Mouse (Mus musculus) kidney, embryonic 14.5 days (tissue): Measurements from ENCODE around the gene Myl12a. TPM values are rescaled to one million over a fixed set of nuclear protein-coding genes. Genes with fewer than 3 reads are reported as not detected.

Source experiments
- ATAC-seq: fragments of 200-750 bp; cut with Nextera tagmentation; 2 replicates; pipeline ENCODE4 v1.8.0; 2017; ENCODE audit warnings: moderate number of reproducible peaks, mild to moderate bottlenecking, moderate TSS enrichment, moderate library complexity; ENCODE audit not compliant: low FRiP score, low TSS enrichment
- H3K27ac ChIP-seq: fragments of 300-500 bp; sonication (generic); 2 replicates; pipeline ENCODE4 v1.5.1; 2014; ENCODE audit warnings: low read depth, mild to moderate bottlenecking, low read length, moderate library complexity, mixed read lengths
- H3K27me3 ChIP-seq: fragments of 300-500 bp; sonication (generic); 2 replicates; pipeline ENCODE4 v1.6.1; 2014; ENCODE audit warnings: mild to moderate bottlenecking, low read length; ENCODE audit not compliant: control insufficient read depth, insufficient read depth
- H3K36me3 ChIP-seq: fragments of 300-500 bp; sonication (generic); 2 replicates; pipeline ENCODE4 v1.6.1; 2014; ENCODE audit warnings: low read length, mixed read lengths; ENCODE audit not compliant: control insufficient read depth, insufficient read depth
- H3K4me1 ChIP-seq: fragments of 300-500 bp; sonication (generic); 2 replicates; pipeline ENCODE4 v1.6.1; 2014; ENCODE audit warnings: low read length, mixed read lengths; ENCODE audit not compliant: control insufficient read depth, insufficient read depth
- H3K4me2 ChIP-seq: fragments of 300-500 bp; sonication (generic); replicated peaks from 2 replicates; pipeline ENCODE4 v1.6.1; 2014; ENCODE audit warnings: low read depth, mild to moderate bottlenecking, low read length
- H3K4me3 ChIP-seq: fragments of 300-500 bp; sonication (generic); 2 replicates; pipeline ENCODE4 v1.5.1; 2014; ENCODE audit warnings: mild to moderate bottlenecking, low read length
- H3K9ac ChIP-seq: fragments of 300-500 bp; sonication (generic); 2 replicates; pipeline ENCODE4 v1.6.1; 2014; ENCODE audit warnings: low read depth, mild to moderate bottlenecking, low read length, moderate library complexity
- H3K9me3 ChIP-seq: fragments of 300-500 bp; sonication (generic); 2 replicates; pipeline ENCODE4 v1.6.1; 2016; ENCODE audit warnings: low read length; ENCODE audit not compliant: control insufficient read depth
- WGBS: fragments of 180-500 bp; shearing (Covaris S2); extraction: QIAGEN DNeasy Blood & Tissue Kit; methylation state at CpG from one replicate; pipeline ENCODE4 v1.1.7; 2014; 5-methylcytosine and 5-hydroxymethylcytosine counted together
- polyA plus RNA-seq: library from polyadenylated mRNA; unstranded; fragments of >200 nt; fragmentation: Nextera tagmentation; extraction: Ambion mirVana; gene quantifications from 2 replicates; pipeline ENCODE4 v1.2.1, GENCODE M21; 2014

The Myl12a gene
- polyA plus RNA-seq, 1 experiment from 2014 or later, result 648 TPM

- peak; percentile 74; the same call in 1 of the 2 replicates for ATAC-seq
- H3K9ac ChIP-seq, result peak overlapping the region; percentile 91
- peak overlapping the region; percentile 91 for H3K4me3 ChIP-seq
- peaks cover 40% of the 10 kb centered on the region for H3K36me3 ChIP-seq
- 1% methylated on average over 24 of the region's 24 CpGs for WGBS
- peak overlapping the region; percentile 97 for H3K27ac ChIP-seq
- no peaks in the 10 kb centered on the region for H3K27me3 ChIP-seq
- peak overlapping the region; percentile 79 for H3K4me2 ChIP-seq
- H3K9me3 ChIP-seq, result no peaks in the 10 kb centered on the region
- peaks cover 35% of the 10 kb centered on the region for H3K4me1 ChIP-seq
Observed at GRCm38 (mm10) chr17:70989991-70990390, 12.7 kb downstream of the Myl12a start.

- Histone ChIP-seq H3K4me2 (peak overlapping the region; percentile 79), H3K27ac (peak overlapping the region; percentile 97; the same call in 1 of the 2 replicates), H3K27me3 (no peaks in the 10 kb centered on the region), H3K4me1 (peaks cover 35% of the 10 kb centered on the region), H3K9ac (peak overlapping the region; percentile 91), H3K36me3 (peaks cover 35% of the 10 kb centered on the region), H3K9me3 (no peaks in the 10 kb centered on the region), H3K4me3 (peak overlapping the region; percentile 91)
- ATAC-seq, result no peak
- WGBS, result 51% methylated on average over 8 of the region's 8 CpGs
Observed at GRCm38 (mm10) chr17:70989430-70989829, 13.2 kb downstream of the Myl12a start.

GRCm38 (mm10) chr17:70988337-70988767, 14.3 kb downstream of the Myl12a start:
- 81% methylated on average over 12 of the region's 12 CpGs for WGBS
- Histone ChIP-seq H3K27ac (no peak overlapping the region), H3K9me3 (no peaks in the 10 kb centered on the region), H3K4me2 (peak overlapping the region; percentile 11), H3K36me3 (peaks cover 24% of the 10 kb centered on the region), H3K27me3 (no peaks in the 10 kb centered on the region), H3K4me3 (no peak overlapping the region; the same call in 1 of the 2 replicates), H3K4me1 (peaks cover 26% of the 10 kb centered on the region), H3K9ac (no peak overlapping the region; the same call in 1 of the 2 replicates)
- no peak for ATAC-seq

DNA sequence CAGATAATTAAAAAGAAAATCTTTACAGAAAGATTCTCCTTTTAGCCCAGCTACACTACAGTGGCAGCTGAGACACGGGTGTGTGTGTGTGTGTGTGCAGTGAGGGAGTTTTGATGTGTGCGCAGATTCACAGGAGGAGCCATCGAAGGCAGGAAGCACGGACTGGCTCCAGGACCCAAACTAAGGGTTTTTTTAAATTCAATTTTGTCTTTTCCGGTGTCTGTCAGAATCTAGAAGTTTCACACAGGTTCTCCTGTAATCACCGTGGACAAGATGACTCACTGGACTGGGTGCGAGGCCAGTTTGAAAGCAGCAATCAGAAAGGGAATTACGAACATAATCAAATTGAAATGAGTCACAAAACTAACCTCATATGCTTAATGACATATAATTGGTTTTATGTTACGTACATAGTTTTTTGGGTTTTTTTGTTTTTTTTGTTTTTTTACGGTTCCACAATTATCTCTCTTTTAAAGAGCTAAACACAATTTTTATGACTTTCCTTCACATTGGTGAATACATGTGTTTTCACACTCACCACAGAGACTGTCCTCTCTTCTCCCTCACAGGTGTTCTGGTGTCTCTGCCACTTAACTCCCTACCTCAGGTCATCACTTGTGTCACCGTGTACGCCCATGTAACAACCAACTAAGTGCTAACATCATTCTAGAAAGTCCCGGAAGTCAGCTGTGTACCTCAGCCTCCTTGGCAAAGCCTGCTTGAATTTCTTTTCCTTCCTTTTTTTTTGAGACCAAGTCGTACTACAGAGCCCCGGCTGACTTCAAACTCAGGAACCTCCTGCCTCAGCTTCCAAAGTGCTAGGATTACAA, 15.6 kb downstream of the Myl12a start:
- H3K27ac ChIP-seq, result 0 out of 2 replicates have a peak overlapping the region, but pooled peaks have one; percentile 15
- H3K4me3 ChIP-seq, result no peak overlapping the region
- ATAC-seq, result no peak
- WGBS, result 89% methylated on average over 15 of the region's 15 CpGs
- H3K27me3 ChIP-seq, result no peaks in the 10 kb centered on the region
- H3K4me2 ChIP-seq, result no peak overlapping the region
- H3K4me1 ChIP-seq, result peaks cover 26% of the 10 kb centered on the region
- H3K36me3 ChIP-seq, result peaks cover 21% of the 10 kb centered on the region
- H3K9me3 ChIP-seq, result no peaks in the 10 kb centered on the region
- H3K9ac ChIP-seq, result no peak overlapping the region

DNA sequence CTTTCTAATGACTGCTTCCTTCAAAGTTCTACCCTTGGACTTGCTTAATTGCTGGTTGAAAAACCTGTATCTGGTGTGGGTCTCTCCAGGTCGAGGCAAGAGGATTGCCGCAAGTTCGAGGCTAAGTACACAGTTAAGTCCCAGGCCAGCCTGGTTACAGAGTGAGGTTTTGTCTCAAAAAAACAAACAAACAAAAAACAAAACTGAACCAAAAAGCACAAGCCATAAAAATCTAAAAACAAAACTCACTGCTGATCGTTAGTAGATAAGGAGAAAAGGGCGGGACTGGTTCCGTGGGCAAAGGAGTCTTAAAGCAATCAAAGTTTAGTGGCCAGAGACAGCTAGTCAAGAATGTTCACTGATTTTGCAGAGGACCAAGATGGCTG, 16.3 kb downstream of the Myl12a start:
- Histone ChIP-seq H3K4me2 (no peak overlapping the region), H3K27me3 (no peaks in the 10 kb centered on the region), H3K4me3 (no peak overlapping the region), H3K36me3 (peaks cover 25% of the 10 kb centered on the region), H3K4me1 (peaks cover 23% of the 10 kb centered on the region), H3K9ac (no peak overlapping the region), H3K27ac (no peak overlapping the region), H3K9me3 (no peaks in the 10 kb centered on the region)
- 80% methylated on average over 6 of the region's 6 CpGs for WGBS
- no peak for ATAC-seq

- H3K9me3 ChIP-seq, result no peaks in the 10 kb centered on the region
- peaks cover 28% of the 10 kb centered on the region for H3K36me3 ChIP-seq
- H3K4me2 ChIP-seq, result no peak overlapping the region
- no peak overlapping the region for H3K4me3 ChIP-seq
- H3K27ac ChIP-seq, result no peak overlapping the region
- no peaks in the 10 kb centered on the region for H3K27me3 ChIP-seq
- WGBS, result 85% methylated on average over 15 of the region's 15 CpGs
- peaks cover 18% of the 10 kb centered on the region; the same call in 1 of the 2 replicates for H3K4me1 ChIP-seq
- ATAC-seq, result no peak
- no peak overlapping the region for H3K9ac ChIP-seq
Observed at GRCm38 (mm10) chr17:70985501-70986354, 16.9 kb downstream of the Myl12a start.

DNA sequence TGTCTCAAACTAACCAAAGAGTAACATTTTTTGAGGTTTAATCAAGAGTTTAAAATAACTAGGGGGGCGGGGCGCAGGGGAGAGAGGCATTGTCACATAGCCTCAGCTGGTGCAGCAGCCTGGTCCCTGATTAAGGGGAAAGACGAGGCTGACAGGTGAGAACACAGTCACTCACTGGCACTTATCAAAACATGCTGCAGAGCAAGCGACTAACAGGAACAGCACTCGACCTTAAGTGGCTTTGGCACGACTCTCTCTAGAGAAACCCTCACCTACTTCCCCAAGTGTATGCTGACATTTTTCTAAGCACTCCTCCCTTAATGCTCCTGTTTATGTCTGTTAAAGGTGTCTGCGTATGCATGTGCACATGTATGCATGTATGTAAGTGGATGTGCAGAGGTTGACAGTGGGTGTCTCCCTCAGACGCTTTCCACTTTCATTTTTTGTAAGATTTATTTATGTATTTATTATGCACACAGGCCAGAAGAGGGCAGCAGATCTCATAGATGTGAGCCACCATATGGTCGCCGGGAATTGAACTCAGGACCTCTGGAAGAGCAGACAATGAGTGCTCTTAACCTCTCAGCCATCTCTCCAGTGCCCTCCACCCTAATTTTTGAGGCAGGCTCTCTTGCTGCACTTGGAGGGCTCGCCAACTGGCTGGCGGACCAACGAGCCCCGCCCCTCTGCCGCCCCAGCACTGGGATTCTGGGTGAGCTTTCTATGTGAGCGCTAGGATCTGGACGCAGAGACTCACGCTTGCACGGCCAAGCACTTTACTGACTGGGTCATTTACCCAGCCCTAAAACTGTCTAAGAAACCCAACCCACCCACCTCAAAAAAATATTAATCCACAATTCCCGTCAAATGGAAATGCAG, 23.1 kb downstream of the Myl12a start:
- no peak overlapping the region for H3K4me2 ChIP-seq
- no peaks in the 10 kb centered on the region for H3K9me3 ChIP-seq
- H3K4me1 ChIP-seq, result no peaks in the 10 kb centered on the region
- H3K4me3 ChIP-seq, result no peak overlapping the region
- H3K36me3 ChIP-seq, result peaks cover 42% of the 10 kb centered on the region
- no peak overlapping the region for H3K27ac ChIP-seq
- no peaks in the 10 kb centered on the region for H3K27me3 ChIP-seq
- no peak for ATAC-seq
- 91% methylated on average over 20 of the region's 20 CpGs for WGBS
- no peak overlapping the region for H3K9ac ChIP-seq

- WGBS, result 88% methylated on average over 6 of the region's 6 CpGs
- H3K9me3 ChIP-seq, result no peaks in the 10 kb centered on the region
- no peak overlapping the region for H3K9ac ChIP-seq
- H3K4me2 ChIP-seq, result no peak overlapping the region
- ATAC-seq, result no peak
- no peak overlapping the region for H3K4me3 ChIP-seq
- no peak overlapping the region for H3K27ac ChIP-seq
- no peaks in the 10 kb centered on the region for H3K27me3 ChIP-seq
- no peaks in the 10 kb centered on the region for H3K4me1 ChIP-seq
- H3K36me3 ChIP-seq, result peaks cover 57% of the 10 kb centered on the region
Observed at GRCm38 (mm10) chr17:70977799-70978198, 24.9 kb downstream of the Myl12a start.
